Mouse (Mus musculus): ENCODE data around the gene Gm15056.

DNA sequence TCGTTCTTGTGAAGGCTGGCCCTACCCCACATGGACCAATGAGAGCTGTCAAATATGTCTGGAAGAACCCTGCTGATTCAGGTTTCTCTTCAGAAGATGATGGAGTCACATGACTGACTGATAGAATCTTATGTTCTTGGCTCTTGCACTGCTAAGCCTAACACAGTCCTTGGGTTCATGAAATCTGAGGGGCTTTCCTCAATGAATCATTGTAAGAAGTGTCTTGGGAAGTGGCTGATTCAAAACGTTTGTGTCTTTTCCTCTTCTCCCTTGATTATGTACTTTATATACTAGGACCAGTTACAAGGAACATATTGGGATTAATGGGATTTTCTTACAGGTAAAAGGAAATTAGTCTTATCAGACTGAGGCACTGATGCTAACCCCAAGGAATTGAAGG, at the start of gene Gm15056:
- TF ChIP-seq GATA1 (IDR thresholded peaks at IDR 0.05; ENCODE audit: low read length) = no peak
- no peak for TF ChIP-seq TAL1 (IDR thresholded peaks at IDR 0.05; ENCODE audit: low read length)
